Mouse (Mus musculus) liver, adult 2 months (tissue): ENCODE results near the gene Pde4d. TPM values are rescaled to one million over a fixed set of nuclear protein-coding genes. Genes with fewer than 3 reads are reported as not detected.

ENCODE experiments used
- DNase-seq: peaks from one replicate; pipeline ENCODE4 v3.0.0-alpha.2; 2011; ENCODE audit warnings: low read depth, low spot score; ENCODE audit errors: extremely low read depth
- H3K27ac ChIP-seq: fragments of 200-500 bp; replicated peaks from 2 replicates; pipeline ENCODE4 v1.5.1; 2012; ENCODE audit warnings: low read depth, mild to moderate bottlenecking, control low read depth, inconsistent platforms, low read length; ENCODE audit not compliant: insufficient read depth
- H3K27me3 ChIP-seq: fragments of 200-500 bp; 2 replicates; pipeline ENCODE4 v1.6.1; 2012; ENCODE audit warnings: mild to moderate bottlenecking, moderate library complexity, low read length, inconsistent platforms; ENCODE audit not compliant: control insufficient read depth, insufficient read depth
- H3K36me3 ChIP-seq: fragments of 200-500 bp; 2 replicates; pipeline ENCODE4 v1.6.1; 2012; ENCODE audit warnings: low read length, inconsistent platforms; ENCODE audit not compliant: control insufficient read depth, insufficient read depth
- H3K4me1 ChIP-seq: fragments of 200-500 bp; 2 replicates; pipeline ENCODE4 v1.6.1; 2011; ENCODE audit warnings: low read length; ENCODE audit not compliant: control insufficient read depth, insufficient read depth
- H3K4me3 ChIP-seq: fragments of 200-500 bp; 2 replicates; pipeline ENCODE4 v1.5.1; 2011; ENCODE audit warnings: low read depth, mild to moderate bottlenecking, control low read depth, low read length, moderate library complexity; ENCODE audit not compliant: insufficient read depth
- H3K79me2 ChIP-seq: fragments of 200-500 bp; 2 replicates; pipeline ENCODE4 v1.6.1; 2012; ENCODE audit warnings: inconsistent platforms, mild to moderate bottlenecking, low read length, moderate library complexity; ENCODE audit not compliant: control insufficient read depth, insufficient read depth
- H3K9ac ChIP-seq: fragments of 200-500 bp; 2 replicates; pipeline ENCODE4 v1.6.1; 2012; ENCODE audit warnings: low read depth, mild to moderate bottlenecking, control low read depth, inconsistent platforms, low read length
- CTCF ChIP-seq: fragments of 200-500 bp; IDR thresholded peaks from 2 replicates; pipeline ENCODE4 v1.5.1; 2011; ENCODE audit warnings: low read depth, low read length, control low read depth
- POLR2A ChIP-seq: fragments of 200-500 bp; IDR thresholded peaks from 2 replicates; pipeline ENCODE4 v1.6.1; 2011; ENCODE audit warnings: low read length, control low read depth; ENCODE audit not compliant: insufficient read depth; ENCODE audit errors: extremely low read depth
- WGBS: fragments of 180-500 bp; shearing (Covaris S2); methylation state at CpG from one replicate; pipeline ENCODE4 v1.1.7; 2018; 5-methylcytosine and 5-hydroxymethylcytosine counted together
- polyA plus RNA-seq: library from polyadenylated mRNA; depleted of rRNA; stranded (reverse); fragments of >200 nt; gene quantifications from 2 replicates; pipeline ENCODE4 v1.2.3, GENCODE M21; 2012
- total RNA-seq: library from RNA; depleted of rRNA; stranded (reverse); fragments of >200 nt; gene quantifications from 2 replicates; pipeline ENCODE4 v1.2.3, GENCODE M21; 2014

Gene Pde4d
- total and polyA plus RNA-seq, 2 experiments = 2.3 to 13.6 TPM

DNA sequence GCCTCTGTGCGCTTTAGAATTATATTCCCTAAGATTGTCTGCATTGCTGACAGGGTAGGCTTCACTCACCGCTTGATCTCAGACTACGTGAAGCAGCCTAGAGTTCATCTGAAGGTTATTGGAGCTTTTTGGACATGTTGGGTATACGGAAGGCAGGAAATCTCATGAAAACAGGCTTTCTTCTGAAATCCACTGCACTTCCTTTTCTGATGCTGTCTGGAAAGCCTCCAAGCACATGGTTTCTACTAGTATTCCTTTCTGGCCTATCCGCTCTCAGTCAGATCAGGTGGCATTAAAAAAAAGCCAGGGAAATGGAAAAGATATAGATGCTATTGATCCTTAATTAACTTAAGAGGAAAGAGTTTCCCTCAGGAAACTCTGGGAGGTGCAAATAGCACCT, 812.8 kb downstream of the Pde4d start:
- no peaks in the 10 kb centered on the region for H3K27me3 ChIP-seq
- TF ChIP-seq CTCF (no peak), POLR2A (no peak)
- H3K9ac ChIP-seq = no peak overlapping the region
- no peaks in the 10 kb centered on the region for H3K36me3 ChIP-seq
- H3K4me3 ChIP-seq = no peak overlapping the region
- WGBS = 80% methylated on average over 5 of the region's 5 CpGs
- peaks cover 3% of the 10 kb centered on the region for H3K4me1 ChIP-seq
- no peak for DNase-seq
- no peak overlapping the region for H3K27ac ChIP-seq
- H3K79me2 ChIP-seq = no peaks in the 10 kb centered on the region

DNA sequence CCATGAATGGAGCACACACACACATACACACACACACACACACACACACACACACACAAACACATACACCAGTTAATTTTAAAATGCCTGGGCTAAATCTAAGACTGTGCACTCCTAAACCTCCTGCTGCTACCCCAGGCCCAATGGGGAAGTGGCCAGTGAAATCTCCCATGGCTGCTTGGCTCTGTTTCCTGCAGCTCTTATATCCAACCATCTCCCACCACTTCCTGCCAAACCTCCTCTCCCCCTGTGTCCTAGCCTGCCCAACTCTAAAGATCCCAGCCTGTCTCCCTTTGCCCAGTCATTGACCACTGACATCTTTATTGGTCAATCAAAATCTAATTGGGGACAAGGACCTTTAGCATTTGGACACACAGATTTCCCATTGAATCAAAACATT, 814.1 kb downstream of the Pde4d start:
- Histone ChIP-seq H3K9ac (no peak overlapping the region), H3K36me3 (no peaks in the 10 kb centered on the region), H3K4me3 (no peak overlapping the region), H3K27ac (no peak overlapping the region), H3K27me3 (no peaks in the 10 kb centered on the region), H3K4me1 (peaks cover 3% of the 10 kb centered on the region), H3K79me2 (no peaks in the 10 kb centered on the region)
- no peak for DNase-seq
- TF ChIP-seq CTCF = no peak
- TF ChIP-seq POLR2A = no peak

DNA sequence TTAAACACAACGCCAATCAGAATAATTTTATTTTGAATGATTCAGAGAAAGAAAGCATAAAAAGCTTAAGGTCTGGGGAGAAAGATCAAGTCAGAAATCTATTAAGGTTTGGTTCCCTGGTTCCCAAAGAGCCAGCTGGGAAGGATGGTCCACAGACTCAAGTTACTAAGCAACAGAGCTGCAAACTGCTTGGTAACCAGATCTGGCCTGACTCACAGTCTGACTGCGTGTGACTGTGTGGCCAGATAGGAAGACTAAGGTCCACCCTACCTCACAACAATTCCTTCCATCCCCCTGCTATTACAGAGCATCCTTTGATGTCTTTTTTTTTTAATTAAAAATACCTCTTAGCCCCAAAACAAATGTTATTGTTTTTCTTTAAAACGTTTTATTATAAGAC, 818.5 kb downstream of the Pde4d start:
- no peak for DNase-seq
- TF ChIP-seq CTCF (no peak), POLR2A (no peak)
- 80% methylated on average over 3 of the region's 3 CpGs for WGBS

DNA sequence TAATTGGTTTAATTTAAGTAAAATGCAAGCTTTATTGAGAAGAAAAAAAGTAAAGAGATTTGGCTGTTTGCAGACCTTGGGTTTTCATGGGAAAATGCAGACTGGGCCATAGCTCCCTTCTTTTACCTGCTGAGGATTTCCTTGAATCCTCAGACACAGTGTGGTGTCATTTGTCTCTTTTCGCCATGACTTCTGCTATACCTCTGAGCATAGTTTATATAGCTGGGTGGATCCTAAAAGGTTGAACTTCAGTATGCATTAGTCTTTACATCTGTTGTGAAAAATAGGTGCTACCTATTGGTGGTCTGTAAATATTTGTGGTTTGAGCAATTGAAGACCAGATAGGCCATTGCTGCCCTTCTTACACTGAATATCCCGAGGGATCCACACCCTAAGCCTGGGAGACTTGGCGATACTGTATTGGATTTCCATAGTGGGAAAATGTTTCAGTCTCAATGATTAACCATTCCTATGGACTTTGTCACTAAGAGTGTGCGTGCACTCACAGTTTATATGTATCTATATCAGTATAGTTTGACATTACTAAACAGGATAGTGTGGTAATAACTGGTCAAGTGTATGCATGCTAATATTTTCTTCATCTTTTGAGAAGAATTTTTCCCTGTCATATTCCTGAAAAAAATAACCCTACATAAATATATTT, 819.0 kb downstream of the Pde4d start:
- no peak for TF ChIP-seq CTCF
- no peak for TF ChIP-seq POLR2A

More for the DNA sequence above, 818.5 kb downstream of the Pde4d start:
- Histone ChIP-seq H3K4me1 (no peaks in the 10 kb centered on the region), H3K4me3 (no peak overlapping the region), H3K36me3 (no peaks in the 10 kb centered on the region), H3K9ac (no peak overlapping the region), H3K27me3 (no peaks in the 10 kb centered on the region), H3K79me2 (no peaks in the 10 kb centered on the region), H3K27ac (no peak overlapping the region)

DNA sequence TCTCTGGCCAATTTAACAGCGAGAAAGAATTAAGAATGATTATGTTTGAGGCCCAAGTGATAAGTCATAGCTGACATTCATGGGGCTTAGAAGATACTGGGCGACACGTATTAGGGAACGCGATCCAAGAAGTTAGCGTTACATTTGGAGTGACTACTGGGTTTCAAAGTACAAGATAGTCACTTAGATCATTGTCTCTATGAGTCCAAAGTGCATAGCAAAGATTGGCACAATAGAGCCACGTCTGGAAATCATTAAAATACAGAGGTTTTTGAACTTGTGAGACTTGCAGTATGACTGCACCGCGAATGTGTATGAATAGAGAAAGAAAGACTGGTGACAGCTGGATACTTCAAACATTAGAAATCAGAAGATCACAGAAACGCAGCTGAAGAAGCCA, 825.1 kb downstream of the Pde4d start:
- H3K79me2 ChIP-seq = no peaks in the 10 kb centered on the region
- H3K9ac ChIP-seq = no peak overlapping the region
- TF ChIP-seq POLR2A (no peak), CTCF (no peak)
- no peak overlapping the region for H3K4me3 ChIP-seq
- peaks cover 3% of the 10 kb centered on the region; the same call in 1 of the 2 replicates for H3K4me1 ChIP-seq
- H3K27me3 ChIP-seq = no peaks in the 10 kb centered on the region
- H3K27ac ChIP-seq = no peak overlapping the region
- 38% methylated on average over 10 of the region's 10 CpGs for WGBS
- no peaks in the 10 kb centered on the region for H3K36me3 ChIP-seq
- DNase-seq = peak; percentile 89

More for the DNA sequence above, 819.0 kb downstream of the Pde4d start:
- Histone ChIP-seq H3K27me3 (no peaks in the 10 kb centered on the region), H3K36me3 (no peaks in the 10 kb centered on the region), H3K4me3 (no peak overlapping the region), H3K79me2 (no peaks in the 10 kb centered on the region), H3K27ac (no peak overlapping the region), H3K4me1 (no peaks in the 10 kb centered on the region), H3K9ac (no peak overlapping the region)
- no peak for DNase-seq
- 69% methylated on average over 4 of the region's 4 CpGs for WGBS

DNA sequence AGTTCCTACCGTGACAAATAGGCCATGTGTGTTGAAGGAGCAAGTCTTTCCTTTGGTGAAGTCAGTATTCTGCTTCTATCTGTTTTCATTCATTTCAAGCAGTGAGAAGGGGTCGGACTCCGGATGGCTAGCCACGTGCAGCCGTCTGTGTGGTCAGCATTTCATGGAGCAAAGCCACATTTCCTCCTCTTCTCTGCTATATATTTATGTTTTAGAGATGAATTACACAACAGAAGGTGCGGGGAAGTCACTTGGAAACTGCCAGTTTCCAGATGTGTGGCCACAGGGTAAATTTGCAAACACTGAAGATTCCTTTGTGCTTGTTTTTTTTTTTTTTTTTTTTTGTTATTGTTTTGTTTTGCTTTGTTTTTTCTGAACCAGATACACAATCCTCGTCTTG, 828.0 kb downstream of the Pde4d start:
- Histone ChIP-seq H3K27ac (no peak overlapping the region), H3K27me3 (no peaks in the 10 kb centered on the region), H3K79me2 (no peaks in the 10 kb centered on the region), H3K9ac (no peak overlapping the region), H3K36me3 (no peaks in the 10 kb centered on the region), H3K4me3 (no peak overlapping the region), H3K4me1 (peaks cover 3% of the 10 kb centered on the region; the same call in 1 of the 2 replicates)
- no peak for DNase-seq
- TF ChIP-seq POLR2A = no peak
- no peak for TF ChIP-seq CTCF
- 77% methylated on average over 7 of the region's 7 CpGs for WGBS
